Mouse (Mus musculus): ENCODE data around the gene Myocd. TPM values are rescaled to one million over a fixed set of nuclear protein-coding genes. Genes with fewer than 3 reads are reported as not detected.

Gene Myocd
- polyA plus RNA-seq, 1 experiment from 2014 or later, result 0.11 TPM

DNA sequence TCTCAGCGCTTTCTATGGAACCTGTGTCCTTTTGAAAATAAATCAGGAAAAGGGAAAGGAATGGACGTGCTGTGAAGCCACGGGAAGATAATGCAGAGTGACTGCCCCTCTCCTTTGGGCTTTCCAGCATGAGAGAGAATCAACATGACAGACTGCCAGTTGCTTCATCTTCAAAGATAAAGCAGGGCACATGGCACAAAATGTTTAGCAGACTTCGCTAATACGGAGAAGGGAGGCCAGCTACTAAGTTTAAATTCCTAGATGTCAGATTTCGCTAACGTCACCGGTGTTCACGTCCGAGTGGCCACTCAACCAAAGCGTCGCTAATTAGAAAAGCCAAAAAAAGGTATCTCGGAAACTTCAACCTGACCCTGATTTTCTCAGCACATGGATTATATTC, 65.1 kb downstream of the Myocd start:
- Histone ChIP-seq H3K4me1 (ENCODE audit: control insufficient read depth, low read depth, low read length) (no peaks in the 10 kb centered on the region), H3K4me2 (ENCODE audit: low read depth, low read length) (no peak overlapping the region), H3K9me3 (replicated peaks; ENCODE audit: control insufficient read depth, low read length) (no peaks in the 10 kb centered on the region), H3K27me3 (ENCODE audit: control insufficient read depth, insufficient read depth, low read depth, low read length) (no peaks in the 10 kb centered on the region), H3K36me3 (ENCODE audit: control insufficient read depth, insufficient read depth) (no peaks in the 10 kb centered on the region), H3K9ac (ENCODE audit: low read depth, low read length) (no peak overlapping the region), H3K27ac (ENCODE audit: low read length) (no peak overlapping the region), H3K4me3 (ENCODE audit: low read depth, low read length) (no peak overlapping the region)
- WGBS (ENCODE audit: insufficient replicate concordance), result 67% methylated on average over 13 of the region's 13 CpGs
- ATAC-seq (ENCODE audit: low read depth), result no peak

DNA sequence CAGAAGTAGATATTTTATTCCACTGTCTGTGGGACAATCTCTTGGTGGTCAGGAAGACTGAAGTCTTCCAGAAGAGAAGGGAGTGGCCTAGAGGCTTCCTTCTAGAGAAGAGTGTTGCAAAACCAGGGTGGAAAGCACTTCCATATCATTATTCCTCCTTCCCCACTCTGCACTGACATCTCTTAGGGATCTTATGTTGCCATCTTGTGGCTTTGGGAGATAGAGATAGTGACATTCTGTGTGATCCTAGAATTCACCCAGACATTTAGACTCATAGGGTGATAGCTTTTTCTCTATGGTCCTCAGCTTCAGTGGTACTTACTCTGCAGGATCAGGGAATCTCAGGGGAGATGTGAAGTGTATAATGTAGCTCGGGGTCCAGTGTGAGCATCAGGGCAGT, 66.8 kb downstream of the Myocd start:
- 39% methylated on average over 1 of the region's 1 CpGs for WGBS (ENCODE audit: insufficient replicate concordance)
- no peaks in the 10 kb centered on the region for H3K4me1 ChIP-seq (ENCODE audit: control insufficient read depth, low read depth, low read length)

DNA sequence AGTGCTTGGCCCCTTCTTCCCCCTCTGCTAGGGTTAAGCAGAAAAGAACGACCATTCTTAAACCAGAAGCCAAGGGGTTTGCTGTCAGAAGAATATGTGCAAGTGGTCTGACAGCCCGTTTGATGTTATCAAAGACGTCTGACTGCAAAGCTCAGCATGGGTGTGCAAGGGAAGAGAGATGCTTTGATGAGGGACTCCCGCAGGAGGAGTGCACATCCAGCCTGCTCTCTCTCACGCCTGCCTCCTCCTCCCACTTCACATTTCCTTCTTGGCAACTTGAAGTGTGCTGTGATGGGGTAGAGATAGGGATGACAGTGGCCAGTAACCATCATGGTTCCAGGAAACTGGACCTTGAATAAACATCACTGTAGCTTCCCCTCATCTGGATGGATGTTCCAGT, 67.6 kb downstream of the Myocd start:
- Histone ChIP-seq H3K27ac (ENCODE audit: low read length) (no peak overlapping the region), H3K36me3 (ENCODE audit: control insufficient read depth, insufficient read depth) (no peaks in the 10 kb centered on the region), H3K9ac (ENCODE audit: low read depth, low read length) (no peak overlapping the region), H3K4me1 (ENCODE audit: control insufficient read depth, low read depth, low read length) (no peaks in the 10 kb centered on the region), H3K27me3 (ENCODE audit: control insufficient read depth, insufficient read depth, low read depth, low read length) (no peaks in the 10 kb centered on the region), H3K4me3 (ENCODE audit: low read depth, low read length) (no peak overlapping the region), H3K4me2 (ENCODE audit: low read depth, low read length) (no peak overlapping the region), H3K9me3 (replicated peaks; ENCODE audit: control insufficient read depth, low read length) (no peaks in the 10 kb centered on the region)
- no peak for ATAC-seq (ENCODE audit: low read depth)
- WGBS (ENCODE audit: insufficient replicate concordance), result 41% methylated on average over 5 of the region's 5 CpGs

More for the DNA sequence above, 66.8 kb downstream of the Myocd start:
- Histone ChIP-seq H3K9me3 (replicated peaks; ENCODE audit: control insufficient read depth, low read length) (no peaks in the 10 kb centered on the region), H3K4me2 (ENCODE audit: low read depth, low read length) (no peak overlapping the region), H3K4me3 (ENCODE audit: low read depth, low read length) (no peak overlapping the region), H3K27ac (ENCODE audit: low read length) (no peak overlapping the region), H3K9ac (ENCODE audit: low read depth, low read length) (no peak overlapping the region), H3K27me3 (ENCODE audit: control insufficient read depth, insufficient read depth, low read depth, low read length) (no peaks in the 10 kb centered on the region), H3K36me3 (ENCODE audit: control insufficient read depth, insufficient read depth) (no peaks in the 10 kb centered on the region)
- no peak for ATAC-seq (ENCODE audit: low read depth)

DNA sequence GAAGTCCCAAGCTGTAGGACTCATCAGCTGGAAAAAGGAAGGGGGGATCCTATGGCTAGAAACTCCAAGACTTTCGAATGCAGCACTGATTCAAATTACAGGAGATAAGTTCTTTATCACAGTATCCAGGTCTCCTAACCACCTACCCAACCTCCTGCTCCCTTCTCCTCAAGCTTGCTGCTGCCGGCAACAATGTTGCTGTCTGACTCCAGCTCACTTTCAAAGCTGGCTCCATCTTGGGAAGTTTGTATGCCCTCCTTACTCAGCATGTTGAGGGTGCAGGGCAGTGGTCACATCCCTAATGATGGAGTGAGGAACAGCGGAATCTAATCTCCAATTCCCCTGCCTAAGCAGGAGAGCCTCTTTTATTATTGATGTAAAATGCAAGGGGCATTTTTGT, 71.8 kb downstream of the Myocd start:
- no peak overlapping the region for H3K27ac ChIP-seq (ENCODE audit: low read length)
- ATAC-seq (ENCODE audit: low read depth), result no peak
- 62% methylated on average over 3 of the region's 3 CpGs for WGBS (ENCODE audit: insufficient replicate concordance)
- H3K4me1 ChIP-seq (ENCODE audit: control insufficient read depth, low read depth, low read length), result no peaks in the 10 kb centered on the region
- H3K9me3 ChIP-seq (replicated peaks; ENCODE audit: control insufficient read depth, low read length), result no peaks in the 10 kb centered on the region
- no peak overlapping the region for H3K4me2 ChIP-seq (ENCODE audit: low read depth, low read length)
- no peaks in the 10 kb centered on the region for H3K27me3 ChIP-seq (ENCODE audit: control insufficient read depth, insufficient read depth, low read depth, low read length)
- H3K4me3 ChIP-seq (ENCODE audit: low read depth, low read length), result no peak overlapping the region
- H3K36me3 ChIP-seq (ENCODE audit: control insufficient read depth, insufficient read depth), result no peaks in the 10 kb centered on the region
- no peak overlapping the region for H3K9ac ChIP-seq (ENCODE audit: low read depth, low read length)

DNA sequence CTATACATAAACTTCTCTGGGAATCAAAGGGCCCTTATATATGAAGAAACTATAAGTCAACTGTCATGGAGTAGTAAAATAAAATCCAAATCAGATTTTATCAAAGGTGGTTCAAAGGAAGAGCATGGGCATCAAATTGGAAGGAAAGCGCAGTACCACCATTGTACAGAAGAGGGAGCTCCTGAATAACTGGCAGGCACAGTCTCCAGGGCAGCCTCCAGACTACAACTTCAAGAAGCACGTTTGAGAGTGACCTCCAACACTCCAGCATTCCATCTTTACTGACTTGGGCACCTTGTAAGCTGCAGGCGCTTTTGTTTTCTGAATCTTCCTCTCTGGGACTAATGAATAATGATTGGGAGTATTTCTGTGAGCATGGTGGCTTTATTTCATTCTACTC, 72.5 kb downstream of the Myocd start:
- no peak overlapping the region for H3K4me3 ChIP-seq (ENCODE audit: low read depth, low read length)
- no peak for ATAC-seq (ENCODE audit: low read depth)
- H3K36me3 ChIP-seq (ENCODE audit: control insufficient read depth, insufficient read depth), result no peaks in the 10 kb centered on the region
- H3K27ac ChIP-seq (ENCODE audit: low read length), result no peak overlapping the region
- no peak overlapping the region for H3K9ac ChIP-seq (ENCODE audit: low read depth, low read length)
- H3K4me1 ChIP-seq (ENCODE audit: control insufficient read depth, low read depth, low read length), result no peaks in the 10 kb centered on the region
- no peaks in the 10 kb centered on the region for H3K9me3 ChIP-seq (replicated peaks; ENCODE audit: control insufficient read depth, low read length)
- no peaks in the 10 kb centered on the region for H3K27me3 ChIP-seq (ENCODE audit: control insufficient read depth, insufficient read depth, low read depth, low read length)
- no peak overlapping the region for H3K4me2 ChIP-seq (ENCODE audit: low read depth, low read length)
- 6% methylated on average over 3 of the region's 3 CpGs for WGBS (ENCODE audit: insufficient replicate concordance)

- 55% methylated on average over 12 of the region's 12 CpGs for WGBS (ENCODE audit: insufficient replicate concordance)
- ATAC-seq (ENCODE audit: low read depth), result no peak
- no peak overlapping the region for H3K4me3 ChIP-seq (ENCODE audit: low read depth, low read length)
- no peak overlapping the region for H3K9ac ChIP-seq (ENCODE audit: low read depth, low read length)
- H3K4me1 ChIP-seq (ENCODE audit: control insufficient read depth, low read depth, low read length), result no peaks in the 10 kb centered on the region
- H3K27ac ChIP-seq (ENCODE audit: low read length), result no peak overlapping the region
- no peak overlapping the region for H3K4me2 ChIP-seq (ENCODE audit: low read depth, low read length)
- H3K36me3 ChIP-seq (ENCODE audit: control insufficient read depth, insufficient read depth), result no peaks in the 10 kb centered on the region
- H3K27me3 ChIP-seq (ENCODE audit: control insufficient read depth, insufficient read depth, low read depth, low read length), result no peaks in the 10 kb centered on the region
- H3K9me3 ChIP-seq (replicated peaks; ENCODE audit: control insufficient read depth, low read length), result no peaks in the 10 kb centered on the region
These were observed 82.8 kb downstream of the Myocd start for GRCm38 (mm10) chr11:65186974-65187373.

GRCm38 (mm10) chr11:65185114-65185513, 84.7 kb downstream of the Myocd start:
- H3K36me3 ChIP-seq (ENCODE audit: control insufficient read depth, insufficient read depth), result no peaks in the 10 kb centered on the region
- WGBS (ENCODE audit: insufficient replicate concordance), result 68% methylated on average over 1 of the region's 1 CpGs
- ATAC-seq (ENCODE audit: low read depth), result no peak
- no peak overlapping the region for H3K27ac ChIP-seq (ENCODE audit: low read length)
- H3K27me3 ChIP-seq (ENCODE audit: control insufficient read depth, insufficient read depth, low read depth, low read length), result no peaks in the 10 kb centered on the region
- no peak overlapping the region for H3K9ac ChIP-seq (ENCODE audit: low read depth, low read length)
- H3K9me3 ChIP-seq (replicated peaks; ENCODE audit: control insufficient read depth, low read length), result no peaks in the 10 kb centered on the region
- H3K4me1 ChIP-seq (ENCODE audit: control insufficient read depth, low read depth, low read length), result no peaks in the 10 kb centered on the region
- no peak overlapping the region for H3K4me3 ChIP-seq (ENCODE audit: low read depth, low read length)
- no peak overlapping the region for H3K4me2 ChIP-seq (ENCODE audit: low read depth, low read length)

DNA sequence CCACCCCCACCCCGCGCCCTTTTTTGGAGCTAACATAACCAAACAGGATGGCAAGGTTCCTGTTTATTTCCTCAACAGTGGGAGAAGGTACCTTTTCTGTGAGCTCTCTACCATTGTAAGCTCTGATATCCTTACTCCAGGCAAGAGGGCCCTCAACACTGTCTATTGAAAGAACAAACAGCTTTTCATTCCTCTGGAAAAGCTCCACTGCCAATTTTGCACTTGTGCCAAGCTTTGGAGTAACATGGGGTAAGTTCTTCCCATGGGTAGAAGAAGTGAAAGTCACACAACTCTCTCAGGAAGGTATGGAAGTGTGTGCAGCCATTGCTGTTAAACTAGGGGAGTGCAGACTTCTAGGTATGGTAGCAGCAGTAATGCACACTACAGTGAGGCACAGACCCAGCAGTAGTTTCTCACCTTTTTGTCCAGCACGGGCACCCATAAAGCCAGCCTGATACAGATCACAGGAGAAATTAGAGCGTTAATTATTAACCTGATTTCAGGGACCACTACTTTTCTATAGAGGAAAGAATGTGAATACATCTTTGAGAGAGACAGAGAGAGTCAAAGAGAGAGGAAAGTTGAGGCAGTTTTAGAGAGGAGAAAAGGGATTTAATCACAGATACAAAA, 99.6 kb downstream of the Myocd start:
- no peak overlapping the region for H3K4me3 ChIP-seq (ENCODE audit: low read depth, low read length)
- WGBS (ENCODE audit: insufficient replicate concordance), result 56% methylated on average over 4 of the region's 4 CpGs
- no peak overlapping the region for H3K9ac ChIP-seq (ENCODE audit: low read depth, low read length)
- H3K27me3 ChIP-seq (ENCODE audit: control insufficient read depth, insufficient read depth, low read depth, low read length), result no peaks in the 10 kb centered on the region
- no peaks in the 10 kb centered on the region for H3K4me1 ChIP-seq (ENCODE audit: control insufficient read depth, low read depth, low read length)
- H3K4me2 ChIP-seq (ENCODE audit: low read depth, low read length), result no peak overlapping the region
- no peak for ATAC-seq (ENCODE audit: low read depth)
- no peak overlapping the region for H3K27ac ChIP-seq (ENCODE audit: low read length)
- no peaks in the 10 kb centered on the region for H3K9me3 ChIP-seq (replicated peaks; ENCODE audit: control insufficient read depth, low read length)
- no peaks in the 10 kb centered on the region for H3K36me3 ChIP-seq (ENCODE audit: control insufficient read depth, insufficient read depth)

GRCm38 (mm10) chr11:65162767-65163120, 107.0 kb downstream of the Myocd start, which contains the start of gene Arhgap44:
TSS of gene Arhgap44 (minus strand) at chr11:65162961.
- Histone ChIP-seq H3K4me1 (ENCODE audit: control insufficient read depth, low read depth, low read length) (no peaks in the 10 kb centered on the region), H3K27me3 (ENCODE audit: control insufficient read depth, insufficient read depth, low read depth, low read length) (peaks cover 18% of the 10 kb centered on the region), H3K27ac (ENCODE audit: low read length) (no peak within 1 kb of the TSS), H3K4me3 (ENCODE audit: low read depth, low read length) (peak within 1 kb of the TSS; percentile 65), H3K9ac (ENCODE audit: low read depth, low read length) (peak within 1 kb of the TSS; percentile 42), H3K36me3 (ENCODE audit: control insufficient read depth, insufficient read depth) (no peaks in the 10 kb centered on the region), H3K9me3 (replicated peaks; ENCODE audit: control insufficient read depth, low read length) (no peaks in the 10 kb centered on the region), H3K4me2 (ENCODE audit: low read depth, low read length) (peak within 1 kb of the TSS; percentile 56)
- peak; percentile 58 for ATAC-seq (ENCODE audit: low read depth)
- 0% methylated on average over 27 of the region's 27 CpGs for WGBS (ENCODE audit: insufficient replicate concordance)
